Mouse (Mus musculus): ENCODE measurements at regions not wholly inside any gene's neighbourhood (a gene's known extent, or its start where the extent isn't known, plus 50 kb on each side); places are given as distances from the start of the nearest gene placed in this dataset.

DNA sequence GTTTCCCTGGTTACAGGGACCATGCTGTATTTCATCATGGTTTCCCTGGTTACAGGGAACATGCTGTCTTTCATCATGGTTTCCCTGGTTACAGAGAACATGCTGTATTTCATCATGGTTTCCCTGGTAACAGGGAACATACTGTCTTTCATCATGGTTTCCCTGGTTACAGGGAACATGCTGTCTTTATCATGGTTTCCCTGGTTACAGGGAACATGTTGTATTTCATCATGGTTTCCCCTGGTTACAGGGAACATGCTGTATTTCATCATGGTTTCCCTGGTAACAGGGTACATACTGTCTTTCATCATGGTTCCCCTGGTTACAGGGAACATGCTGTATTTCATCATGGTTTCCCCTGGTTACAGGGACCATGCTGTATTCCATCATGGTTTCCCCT lies 1579.5 kb downstream of the 4930444P10Rik start:
- DNase-seq = no peak

DNA sequence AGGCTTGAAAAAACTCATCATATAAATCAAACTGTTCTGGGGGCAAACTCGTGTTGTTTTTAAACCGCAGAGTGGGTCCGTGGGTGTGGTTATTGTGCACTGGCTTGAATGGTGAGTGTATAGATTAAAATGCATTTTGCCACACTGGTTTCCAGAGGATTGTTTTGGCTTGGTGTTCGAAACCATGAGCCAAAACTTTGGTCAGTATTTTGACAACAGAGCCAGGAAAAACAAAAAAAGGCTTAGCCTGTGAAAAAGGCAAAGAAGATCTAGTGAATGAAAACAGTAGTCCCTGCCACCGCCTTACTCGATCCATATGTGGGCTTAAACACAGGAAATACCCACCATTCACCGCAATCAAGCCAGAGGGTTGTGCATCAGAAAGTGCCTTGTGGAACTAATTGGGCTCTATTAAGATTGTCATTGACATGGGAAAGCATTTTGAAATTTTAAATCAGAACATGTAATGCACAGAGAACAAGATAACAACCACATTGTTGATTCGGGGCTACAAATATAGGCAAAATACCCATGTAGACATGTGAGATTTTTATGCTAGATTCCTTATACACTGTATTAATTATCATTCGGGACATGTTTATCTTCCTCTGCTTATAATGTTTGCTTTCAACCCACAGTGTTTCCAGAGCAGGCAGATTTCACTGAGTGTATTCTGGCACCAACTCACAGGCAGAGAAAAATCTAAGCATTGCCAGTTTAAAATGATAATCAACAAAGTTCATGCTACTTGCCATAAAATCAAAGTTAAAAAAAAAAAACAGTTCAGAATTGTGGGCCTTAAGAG lies 1580.4 kb downstream of the 4930444P10Rik start:
- DNase-seq = no peak

DNA sequence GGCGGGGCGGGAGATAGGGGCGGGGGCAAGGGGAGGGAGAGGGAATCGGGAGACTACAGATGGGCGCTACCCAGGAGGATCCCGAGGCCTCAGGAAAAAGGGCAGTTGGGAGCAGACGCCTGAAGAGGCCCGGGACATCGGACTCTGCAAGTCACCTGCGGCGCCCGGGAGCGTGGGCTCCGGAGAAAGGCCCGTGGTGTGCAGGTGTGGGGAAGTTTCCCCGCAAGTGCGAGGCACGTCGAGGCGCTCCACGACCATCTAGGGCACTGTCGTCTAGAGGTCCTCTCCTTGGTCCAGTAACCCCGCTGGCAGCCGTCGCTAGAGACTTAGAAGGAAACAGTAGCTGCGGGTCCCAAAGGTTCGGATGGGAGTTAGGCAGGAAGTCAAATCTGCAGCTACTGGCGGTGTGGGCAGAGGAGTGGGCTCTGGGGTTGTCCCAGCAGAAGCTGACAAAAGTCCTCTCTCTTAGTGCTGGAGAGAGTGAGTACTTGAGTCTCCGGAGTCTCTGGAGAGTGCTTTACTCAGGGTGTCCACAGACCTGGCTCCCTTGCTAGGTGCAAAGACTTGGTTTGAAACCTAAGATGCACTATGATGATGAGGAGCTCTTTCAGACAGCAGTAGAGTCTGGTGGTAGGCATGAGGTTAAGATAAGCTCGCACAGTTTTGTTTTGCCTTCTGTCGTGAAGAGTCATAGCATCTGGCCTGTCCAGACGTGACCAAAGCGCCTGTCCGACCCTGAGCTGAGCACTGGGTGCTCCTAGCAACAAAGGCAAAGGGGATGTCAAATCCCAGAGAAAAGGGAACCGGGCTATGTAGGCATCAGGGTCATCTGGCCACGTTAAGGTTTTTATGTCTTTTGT lies 1586.1 kb downstream of the 4930444P10Rik start:
- no peak for DNase-seq

DNA sequence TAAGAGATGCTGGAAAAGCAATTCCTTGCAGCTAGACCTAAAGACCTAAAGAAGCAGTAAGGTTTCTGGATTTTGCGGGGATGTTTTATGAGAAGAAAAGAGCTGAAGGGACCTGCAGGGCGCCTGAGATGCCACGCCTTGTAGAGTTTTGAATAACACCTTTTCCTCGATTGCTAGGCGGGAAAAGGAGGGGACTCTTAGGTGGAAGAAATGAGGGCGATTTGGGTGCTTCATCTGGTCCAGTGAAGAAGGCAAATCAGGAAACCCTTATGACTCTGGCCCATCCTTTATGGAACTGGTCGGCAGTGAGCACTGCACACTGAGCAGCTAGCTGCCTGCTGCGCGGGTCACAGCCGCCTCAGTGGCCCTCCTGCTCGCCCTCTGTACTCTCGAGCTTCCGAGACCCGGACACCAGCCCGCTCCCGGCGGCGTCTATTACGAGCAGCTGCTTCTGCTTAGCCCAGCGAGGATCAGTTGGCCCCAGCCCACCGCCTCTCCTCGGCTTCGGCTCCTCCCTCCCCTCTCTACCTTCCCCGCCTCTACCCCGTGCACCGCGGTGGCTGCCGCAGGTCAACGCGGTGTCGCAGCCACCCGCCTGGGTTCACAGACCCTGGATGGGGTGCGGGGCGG lies 1586.8 kb downstream of the 4930444P10Rik start:
- DNase-seq = peak in 1 of 2 experiments; percentile 24

- no peak for DNase-seq
These were observed 1587.4 kb downstream of the 4930444P10Rik start for GRCm38 (mm10) chr1:14505741-14506140.

DNA sequence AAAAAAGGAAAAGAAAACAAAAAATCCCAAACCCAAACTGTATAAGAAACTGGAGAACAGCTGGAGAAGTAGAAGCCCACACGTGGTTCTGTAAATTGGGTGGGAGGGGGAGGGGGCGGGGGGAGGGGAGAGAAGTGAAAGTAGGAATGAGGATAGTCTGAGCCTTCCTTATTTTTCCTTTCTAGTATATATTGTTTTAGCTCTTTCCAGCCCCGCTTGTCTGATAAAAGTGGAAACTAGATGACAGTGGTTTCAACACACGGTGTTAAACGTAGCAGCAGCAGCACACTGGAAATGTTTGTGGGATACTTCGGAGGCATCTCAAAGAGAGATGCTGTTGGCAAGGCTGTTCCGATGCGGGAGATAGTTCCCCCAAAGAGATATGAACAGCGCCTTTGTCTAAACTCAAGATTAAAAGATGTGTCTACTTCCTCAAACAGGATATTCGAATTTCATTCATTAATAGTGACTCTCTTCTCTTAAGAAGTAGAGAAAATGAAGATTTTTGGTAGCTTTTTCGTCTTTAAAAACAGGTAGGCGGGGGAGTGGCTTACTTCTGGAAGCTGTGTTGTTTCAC lies 1588.3 kb downstream of the 4930444P10Rik start:
- DNase-seq = no peak

- no peak for DNase-seq
These were observed 1589.0 kb downstream of the 4930444P10Rik start for GRCm38 (mm10) chr1:14503881-14504742.

- no peak for DNase-seq
These were observed 1589.8 kb downstream of the 4930444P10Rik start for GRCm38 (mm10) chr1:14503193-14503800.

GRCm38 (mm10) chr1:14499105-14499504 lies 1594.0 kb downstream of the 4930444P10Rik start:
- no peak for DNase-seq

- no peak for DNase-seq
These were observed 1603.1 kb downstream of the 4930444P10Rik start for GRCm38 (mm10) chr1:14490026-14490425.

- no peak for DNase-seq
These were observed 1605.4 kb downstream of the 4930444P10Rik start for GRCm38 (mm10) chr1:14487708-14488127.

DNA sequence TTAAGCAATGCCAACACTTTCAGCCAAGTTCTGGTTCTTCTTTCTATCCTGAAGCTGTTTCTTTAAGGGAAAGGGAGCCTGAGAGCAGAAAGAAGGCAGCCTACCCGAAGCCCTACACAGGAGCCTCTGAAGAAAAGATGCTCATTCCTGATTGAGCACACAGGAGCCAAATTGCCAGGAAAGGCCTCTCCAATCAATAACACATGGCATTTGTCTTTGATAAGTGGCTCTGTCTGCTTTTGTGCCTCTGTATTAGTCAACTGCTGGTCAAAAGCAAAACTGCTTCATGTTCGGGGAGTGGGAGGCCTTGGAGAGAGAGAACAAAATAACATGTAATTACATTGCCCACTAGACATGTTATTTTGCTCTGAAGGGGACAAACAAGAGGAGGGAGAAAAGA lies 1607.4 kb downstream of the 4930444P10Rik start:
- DNase-seq = no peak

DNA sequence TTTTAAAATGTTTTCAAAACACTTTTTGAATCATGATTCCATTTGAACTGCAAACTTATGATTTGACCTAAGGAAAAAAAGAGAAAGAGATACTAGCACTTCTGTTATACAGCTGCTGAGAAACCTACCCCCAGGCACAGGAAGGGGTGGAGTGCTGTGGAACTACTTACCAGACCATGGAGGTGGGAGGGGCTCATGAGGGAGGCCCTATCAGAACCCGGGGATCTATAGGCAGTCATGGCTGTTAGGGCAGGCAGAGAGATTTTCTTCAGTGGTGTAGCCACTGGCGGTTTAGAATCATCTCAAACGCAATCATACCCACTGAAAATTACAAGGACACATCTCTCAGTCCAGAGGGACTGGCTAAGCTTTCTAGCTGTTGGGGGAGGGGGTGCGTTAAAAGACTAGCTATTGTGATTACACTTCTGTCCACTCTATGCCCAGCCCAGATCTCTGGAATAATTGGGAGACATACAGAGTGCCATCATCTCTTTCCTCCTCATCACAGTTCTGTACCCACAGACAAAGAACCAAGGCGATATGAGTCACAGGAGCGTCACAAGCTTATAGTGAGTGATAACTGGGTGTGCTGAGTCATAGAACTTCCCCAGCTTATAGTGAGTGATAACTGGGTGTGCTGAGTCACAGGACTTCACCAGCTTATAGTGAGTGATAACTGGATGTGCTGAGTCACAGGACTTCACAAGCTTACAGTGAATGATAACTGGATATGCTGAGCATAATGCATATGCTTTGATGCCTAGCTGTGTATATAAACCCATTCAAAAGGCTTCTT lies 1608.8 kb downstream of the 4930444P10Rik start:
- no peak for DNase-seq

DNA sequence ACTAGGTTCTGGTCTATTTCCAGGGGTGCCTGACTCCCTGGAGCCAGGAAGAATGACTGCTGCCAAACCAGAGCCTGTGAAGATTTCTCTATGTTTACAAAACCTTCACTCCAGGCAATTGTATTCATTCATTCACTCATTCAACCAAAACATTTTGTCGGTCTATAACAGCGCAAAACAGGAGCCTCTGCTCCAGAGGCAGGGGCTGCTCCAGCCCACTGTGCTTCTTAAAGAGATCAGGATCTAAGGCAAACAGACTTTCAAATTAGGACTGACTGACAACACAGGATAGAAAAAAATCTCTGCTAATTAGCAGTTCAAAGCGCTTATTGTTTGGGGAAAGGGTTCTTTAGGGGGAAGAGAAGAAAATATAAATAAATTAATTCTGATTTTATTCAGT lies 1620.8 kb downstream of the 4930444P10Rik start:
- no peak for DNase-seq

- DNase-seq = no peak
These were observed 1621.6 kb downstream of the 4930444P10Rik start for GRCm38 (mm10) chr1:14471551-14471950.

GRCm38 (mm10) chr1:14464788-14465482 lies 1628.2 kb downstream of the 4930444P10Rik start:
- DNase-seq = peak in 1 of 2 experiments; percentile 29

GRCm38 (mm10) chr1:14462496-14462895 lies 1630.6 kb downstream of the 4930444P10Rik start:
- DNase-seq = no peak

- no peak for DNase-seq
These were observed 1632.3 kb downstream of the 4930444P10Rik start for GRCm38 (mm10) chr1:14460811-14461210.

DNA sequence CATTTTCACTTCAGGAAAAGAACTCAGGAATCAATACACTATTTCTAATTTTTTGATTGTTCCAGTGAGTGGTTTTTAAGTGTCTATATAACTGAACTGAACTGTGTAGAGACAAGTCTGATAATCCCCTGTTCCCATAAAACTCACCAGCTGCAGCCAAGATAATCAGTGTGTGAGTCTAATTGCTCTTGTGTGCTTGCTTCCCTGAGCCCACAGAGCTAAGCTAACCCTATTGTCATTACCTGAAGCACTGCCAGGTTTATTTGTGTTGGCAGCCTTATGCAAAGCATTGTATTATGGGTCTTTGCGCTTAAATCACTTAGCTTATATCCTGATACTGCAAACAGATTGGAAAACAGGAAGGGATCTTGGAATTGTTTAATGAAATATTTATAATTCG lies 1663.8 kb downstream of the 4930444P10Rik start:
- DNase-seq = no peak

- no peak for DNase-seq
These were observed 1672.1 kb downstream of the 4930444P10Rik start for GRCm38 (mm10) chr1:14421030-14421429.
